In the genomic region with DNA sequence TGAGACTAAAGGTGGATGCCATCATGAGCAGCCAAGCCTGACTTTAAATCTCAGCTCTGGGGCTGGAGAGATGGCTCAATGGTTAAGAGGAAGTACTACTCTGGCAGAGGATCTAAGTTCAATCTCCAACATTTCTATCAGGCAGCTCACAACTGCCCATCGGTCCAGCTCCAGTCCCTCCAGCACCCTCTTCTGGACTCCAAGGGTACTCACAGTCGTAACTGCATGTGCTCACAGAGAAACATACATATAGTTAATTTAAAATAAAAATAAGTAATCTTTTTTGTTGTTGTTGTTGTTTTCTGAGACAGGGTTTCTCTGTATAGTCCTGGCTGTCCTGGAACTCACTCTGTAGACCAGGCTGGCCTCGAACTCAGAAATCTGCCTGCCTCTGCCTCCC, we compare ENCODE assay signal across 16 mouse cellular contexts. TPM values are rescaled to one million over a fixed set of nuclear protein-coding genes. Genes with fewer than 3 reads are reported as not detected.
DNase-seq lines count a peak whose midpoint lies in the region; TF ChIP-seq lines count a peak whose summit lies in the region.
"Had no signal": no experiment of that assay in that cellular context is flagged by ENCODE, and none has a peak within 500 bp of the region (broad histone marks: within the 10 kb centered on the region; RNA-seq: fewer than 3 reads in every experiment).

No protein-coding gene starts in this region.

- no peak overlapping the region for H3K4me3 ChIP-seq in left cerebral cortex, adult 2 months
- H3K4me3 ChIP-seq: embryonic facial prominence, embryonic 13.5 days; heart, embryonic 12.5 days; hindbrain, embryonic 12.5 days; lung, embryonic 15.5 days; midbrain, embryonic 13.5 days; neural tube, embryonic 12.5 days had no signal

- intact Hi-C loops in left cerebral cortex, adult 2 months (cut with DNase I): no loop called here
- intact Hi-C loops in left cerebral cortex, postnatal 25 days (cut with DNase I): loop anchor here (10.0 kb wide), 1 partner anchor 225 kb away; no protein-coding TSS in a partner anchor

- peak; percentile 12; the same call in 1 of the 2 replicates for TF ChIP-seq CTCF in left cerebral cortex, adult 2 months (IDR thresholded peaks at IDR 0.05)

- H3K27ac ChIP-seq in left cerebral cortex, adult 2 months: no peak overlapping the region
- H3K27ac ChIP-seq: embryonic facial prominence, embryonic 13.5 days; hindbrain, embryonic 12.5 days; lung, embryonic 15.5 days; midbrain, embryonic 13.5 days; neural tube, embryonic 12.5 days had no signal

- DNase-seq in embryo, embryonic 10.5 days (ENCODE audit: low spot score): peak; percentile 56
- DNase-seq in embryo, embryonic 9.5 days (ENCODE audit: extremely low spot score): no peak
- DNase-seq in left cerebral cortex, adult 2 months (ENCODE audit: extremely low spot score in 1 of 2, low spot score in 2 of 2): no peak
- no peak for DNase-seq in left cerebral cortex, postnatal 25 days (ENCODE audit: low spot score in 2 of 2)
- DNase-seq in 416B (ENCODE audit: low read depth) (peak; percentile 78), ZHBTc4 (ENCODE audit: low read depth, low spot score) (peak; percentile 71)
- no peak for DNase-seq in yolk sac, embryonic 10.5 days (ENCODE audit: low spot score)
- DNase-seq in frontal cortex, postnatal 10 days (ENCODE audit: low spot score in 2 of 2): no peak
- DNase-seq: B cell, adult 2 months; cerebellum, adult 11-12 months had no signal

RNA-seq across cellular contexts. Expression of a gene that starts 4.3 kb away (rescaled TPM):
- 10 to 100 TPM; 10.9 to 11.7 TPM for total RNA-seq in left cerebral cortex, adult 2 months (2021)
- 10 to 100 TPM in 1 of 2 experiments, 1 to 10 TPM in 1; 9.3 to 11.3 TPM for total RNA-seq in left cerebral cortex, postnatal 25 days (2021)

RNA-seq across cellular contexts. Expression of a gene that starts 20.7 kb away (rescaled TPM):
- total RNA-seq in left cerebral cortex, adult 2 months (2021): 1 to 10 TPM; 4.8 to 5.0 TPM
- 1 to 10 TPM; 3.8 to 6.0 TPM for total RNA-seq in left cerebral cortex, postnatal 25 days (2021)

RNA-seq across cellular contexts. Expression of a gene that starts 43.7 kb away (rescaled TPM):
- 10 to 100 TPM; 57.1 to 60.5 TPM for total RNA-seq in left cerebral cortex, adult 2 months (2021)
- total RNA-seq in left cerebral cortex, postnatal 25 days (2021): 10 to 100 TPM; 46.6 to 55.7 TPM

Comparison
In these comparisons a context has a peak if more than half of its experiments do, and no peak if none do; other contexts are left out.
1. DNase-seq: peak in embryo, embryonic 10.5 days (single experiment), 416B (single experiment) and ZHBTc4 (single experiment); none in embryo, embryonic 9.5 days (single experiment), left cerebral cortex, adult 2 months (0 of 2), left cerebral cortex, postnatal 25 days (0 of 2), yolk sac, embryonic 10.5 days (single experiment) and frontal cortex, postnatal 10 days (0 of 2).